Mouse (Mus musculus): ENCODE measurements around the gene Cyp3a44. TPM values are rescaled to one million over a fixed set of nuclear protein-coding genes. Genes with fewer than 3 reads are reported as not detected.
"Not testable (repeated sequence)": the region's sequence is repeated elsewhere in the genome, so short reads cannot be mapped to it uniquely, and the experiment has no call there.

Gene Cyp3a44
- not detected in 2 replicates for polyA plus RNA-seq (2011; ENCODE audit: insufficient read length, low read depth, missing spikeins)

GRCm38 (mm10) chr5:145805796-145806195 is at the start of gene Cyp3a44:
Gene Cyp3a44, minus strand, starts transcription at chr5:145805874.
- not testable (repeated sequence) for H3K4me1 ChIP-seq (ENCODE audit: control insufficient read depth, insufficient read depth, low read length); H3K27ac ChIP-seq (ENCODE audit: insufficient read depth, low read length); H3K4me3 ChIP-seq (ENCODE audit: insufficient read depth, low read length)

GRCm38 (mm10) chr5:145800229-145800628 is 5.4 kb downstream of the Cyp3a44 start:
- H3K4me1 ChIP-seq (ENCODE audit: control insufficient read depth, insufficient read depth, low read length); H3K4me3 ChIP-seq (ENCODE audit: insufficient read depth, low read length): not testable (repeated sequence)

GRCm38 (mm10) chr5:145793232-145793631 is 12.4 kb downstream of the Cyp3a44 start:
- not testable (repeated sequence) for H3K4me3 ChIP-seq (ENCODE audit: insufficient read depth, low read length); H3K4me1 ChIP-seq (ENCODE audit: control insufficient read depth, insufficient read depth, low read length); H3K27ac ChIP-seq (ENCODE audit: insufficient read depth, low read length)

More at GRCm38 (mm10) chr5:145800229-145800628, 5.4 kb downstream of the Cyp3a44 start:
- H3K27ac ChIP-seq (ENCODE audit: insufficient read depth, low read length), result not testable (repeated sequence)

- not testable (repeated sequence) for H3K27ac ChIP-seq (ENCODE audit: insufficient read depth, low read length); H3K4me3 ChIP-seq (ENCODE audit: insufficient read depth, low read length); H3K4me1 ChIP-seq (ENCODE audit: control insufficient read depth, insufficient read depth, low read length)
Measured at GRCm38 (mm10) chr5:145737512-145737911, 68.2 kb downstream of the Cyp3a44 start.

Other genes with a start within 250 kb of the Cyp3a44 start
- not detected in 2 replicates for gene Cyp3a41b, start 221.1 kb downstream of the Cyp3a44 start, polyA plus RNA-seq (2011; ENCODE audit: insufficient read length, low read depth, missing spikeins)
- gene Cyp3a41a, start 85.7 kb downstream of the Cyp3a44 start, polyA plus RNA-seq (2011; ENCODE audit: insufficient read length, low read depth, missing spikeins), result not detected in 2 replicates
- gene Cyp3a11, start 74.1 kb upstream of the Cyp3a44 start, polyA plus RNA-seq (2011; ENCODE audit: insufficient read length, low read depth, missing spikeins), result not detected in 2 replicates
- not detected in 2 replicates for gene Cyp3a25, start 203.7 kb upstream of the Cyp3a44 start, polyA plus RNA-seq (2011; ENCODE audit: insufficient read length, low read depth, missing spikeins)